Mouse (Mus musculus): ENCODE measurements at regions not wholly inside any gene's neighbourhood (a gene's known extent, or its start where the extent isn't known, plus 50 kb on each side); places are given as distances from the start of the nearest gene placed in this dataset.
A peak's percentile ranks its signal among the peaks of the same experiment; 100 is the strongest.

- in situ Hi-C loops (cut with MboI; ENCODE audit: low pct_unique_long_range_greater_than_20kb), result no loop called here
- ChIA-PET POLR2A (no interaction called here), CTCF (no interaction called here)
- no peak for DNase-seq (ENCODE audit: low read depth, low spot score)
- no peaks in the 10 kb centered on the region for H3K27me3 ChIP-seq
- TF ChIP-seq CTCF (IDR thresholded peaks at IDR 0.05), result no peak
- no peak for ATAC-seq
Measured at GRCm38 (mm10) chr2:70914372-70914771, 88.8 kb upstream of the Tlk1 start.

GRCm38 (mm10) chr2:70909401-70909800 is 83.9 kb upstream of the Tlk1 start:
- no peak for TF ChIP-seq CTCF (IDR thresholded peaks at IDR 0.05)
- ATAC-seq, result no peak
- ChIA-PET POLR2A (no interaction called here), CTCF (interaction anchor here (1.1 to 1.5 kb wide), 2 partner anchors 16 to 130 kb away, joined by 3 read pairs; no protein-coding TSS in a partner anchor)
- in situ Hi-C loops (cut with MboI; ENCODE audit: low pct_unique_long_range_greater_than_20kb), result no loop called here
- H3K27me3 ChIP-seq, result no peaks in the 10 kb centered on the region
- DNase-seq (ENCODE audit: low read depth, low spot score), result no peak

- TF ChIP-seq CTCF (IDR thresholded peaks at IDR 0.05), result no peak
- DNase-seq (ENCODE audit: low read depth, low spot score) (peak; percentile 83), ATAC-seq (peak; percentile 88)
- in situ Hi-C loops (cut with MboI; ENCODE audit: low pct_unique_long_range_greater_than_20kb), result no loop called here
- ChIA-PET POLR2A (no interaction called here), CTCF (interaction anchor here (1.5 kb wide), 1 partner anchor 131 kb away, joined by 3 read pairs; no protein-coding TSS in a partner anchor)
- no peaks in the 10 kb centered on the region for H3K27me3 ChIP-seq
Measured at GRCm38 (mm10) chr2:70908579-70908978, 83.1 kb upstream of the Tlk1 start.

- CTCF ChIA-PET, result interaction anchor here (0.6 kb wide), 1 partner anchor 11 kb away, joined by 3 read pairs; no protein-coding TSS in a partner anchor
- no peak for ATAC-seq
- DNase-seq (ENCODE audit: low read depth, low spot score), result no peak
- H3K27me3 ChIP-seq, result no peaks in the 10 kb centered on the region
- in situ Hi-C loops (cut with MboI; ENCODE audit: low pct_unique_long_range_greater_than_20kb), result no loop called here
- POLR2A ChIA-PET, result no interaction called here
- no peak for TF ChIP-seq CTCF (IDR thresholded peaks at IDR 0.05)
Measured at GRCm38 (mm10) chr2:70906216-70906615, 80.7 kb upstream of the Tlk1 start.

GRCm38 (mm10) chr2:70904429-70904828 is 78.9 kb upstream of the Tlk1 start:
- in situ Hi-C loops (cut with MboI; ENCODE audit: low pct_unique_long_range_greater_than_20kb), result no loop called here
- POLR2A ChIA-PET, result no interaction called here
- ATAC-seq (no peak), DNase-seq (ENCODE audit: low read depth, low spot score) (peak; percentile 20)
- CTCF ChIA-PET, result no interaction called here
- no peak for TF ChIP-seq CTCF (IDR thresholded peaks at IDR 0.05)
- no peaks in the 10 kb centered on the region for H3K27me3 ChIP-seq

GRCm38 (mm10) chr2:70902196-70902595 is 76.7 kb upstream of the Tlk1 start:
- no peak for TF ChIP-seq CTCF (IDR thresholded peaks at IDR 0.05)
- POLR2A ChIA-PET, result no interaction called here
- ATAC-seq (no peak), DNase-seq (ENCODE audit: low read depth, low spot score) (no peak)
- H3K27me3 ChIP-seq, result no peaks in the 10 kb centered on the region
- CTCF ChIA-PET, result interaction anchor here (0.9 kb wide), 1 partner anchor 125 kb away, joined by 3 read pairs; no protein-coding TSS in a partner anchor
- in situ Hi-C loops (cut with MboI; ENCODE audit: low pct_unique_long_range_greater_than_20kb), result no loop called here

GRCm38 (mm10) chr2:70901479-70901878 is 76.0 kb upstream of the Tlk1 start:
- no peak for TF ChIP-seq CTCF (IDR thresholded peaks at IDR 0.05)
- no peak for DNase-seq (ENCODE audit: low read depth, low spot score)
- H3K27me3 ChIP-seq, result no peaks in the 10 kb centered on the region
- ChIA-PET CTCF (interaction anchor here (1.7 kb wide), 1 partner anchor 51 kb away, joined by 3 read pairs; no protein-coding TSS in a partner anchor), POLR2A (no interaction called here)
- no peak for ATAC-seq
- in situ Hi-C loops (cut with MboI; ENCODE audit: low pct_unique_long_range_greater_than_20kb), result no loop called here

GRCm38 (mm10) chr2:70899056-70899455 is 73.5 kb upstream of the Tlk1 start:
- in situ Hi-C loops (cut with MboI; ENCODE audit: low pct_unique_long_range_greater_than_20kb), result no loop called here
- no peaks in the 10 kb centered on the region for H3K27me3 ChIP-seq
- DNase-seq (ENCODE audit: low read depth, low spot score) (no peak), ATAC-seq (no peak)
- ChIA-PET POLR2A (interaction anchor here (0.6 kb wide), 1 partner anchor 76 kb away, joined by 3 read pairs; no protein-coding TSS in a partner anchor), CTCF (interaction anchor here (1.1 to 2.0 kb wide), 2 partner anchors 19 to 29 kb away, joined by 3 to 5 read pairs; no protein-coding TSS in a partner anchor)
- TF ChIP-seq CTCF (IDR thresholded peaks at IDR 0.05), result no peak

GRCm38 (mm10) chr2:70898396-70898795 is 72.9 kb upstream of the Tlk1 start:
- ATAC-seq (no peak), DNase-seq (ENCODE audit: low read depth, low spot score) (no peak)
- in situ Hi-C loops (cut with MboI; ENCODE audit: low pct_unique_long_range_greater_than_20kb), result no loop called here
- POLR2A ChIA-PET, result no interaction called here
- no peak for TF ChIP-seq CTCF (IDR thresholded peaks at IDR 0.05)
- H3K27me3 ChIP-seq, result no peaks in the 10 kb centered on the region
- CTCF ChIA-PET, result interaction anchor here (1.1 to 2.0 kb wide), 2 partner anchors 20 to 29 kb away, joined by 3 to 5 read pairs; no protein-coding TSS in a partner anchor

GRCm38 (mm10) chr2:70897373-70897772 is 71.8 kb upstream of the Tlk1 start:
- ATAC-seq (no peak), DNase-seq (ENCODE audit: low read depth, low spot score) (no peak)
- H3K27me3 ChIP-seq, result no peaks in the 10 kb centered on the region
- POLR2A ChIA-PET, result interaction anchor here (0.5 kb wide), 1 partner anchor 783 kb away, joined by 6 read pairs; no protein-coding TSS in a partner anchor
- CTCF ChIA-PET, result interaction anchor here (2.0 kb wide), 1 partner anchor 28 kb away, joined by 5 read pairs; no protein-coding TSS in a partner anchor
- in situ Hi-C loops (cut with MboI; ENCODE audit: low pct_unique_long_range_greater_than_20kb), result no loop called here
- no peak for TF ChIP-seq CTCF (IDR thresholded peaks at IDR 0.05)

GRCm38 (mm10) chr2:70889522-70890100 is 64.1 kb upstream of the Tlk1 start:
- ChIA-PET POLR2A (interaction anchor here (0.6 kb wide), 1 partner anchor 193 kb away, joined by 3 read pairs; no protein-coding TSS in a partner anchor), CTCF (interaction anchor here (2.0 kb wide), 1 partner anchor 14 kb away, joined by 4 read pairs; no protein-coding TSS in a partner anchor)
- no peaks in the 10 kb centered on the region for H3K27me3 ChIP-seq
- no peak for ATAC-seq
- no peak for DNase-seq (ENCODE audit: low read depth, low spot score)
- in situ Hi-C loops (cut with MboI; ENCODE audit: low pct_unique_long_range_greater_than_20kb), result no loop called here
- no peak for TF ChIP-seq CTCF (IDR thresholded peaks at IDR 0.05)
